Mouse (Mus musculus) hindbrain, embryonic 10.5 days (tissue): ENCODE data around the gene Hoxd9. TPM values are rescaled to one million over a fixed set of nuclear protein-coding genes. Genes with fewer than 3 reads are reported as not detected.

Experiments
- DNase-seq: peaks from one replicate; pipeline ENCODE4 v3.0.0-alpha.2; 2017; ENCODE audit warnings: low spot score
- H3K27ac ChIP-seq: fragments of 300-500 bp; sonication (generic); 2 replicates; pipeline ENCODE4 v1.5.1; 2016; ENCODE audit warnings: mild to moderate bottlenecking, moderate library complexity
- H3K27me3 ChIP-seq: fragments of 300-500 bp; sonication (generic); 2 replicates; pipeline ENCODE4 v1.6.1; 2016; ENCODE audit warnings: mild to moderate bottlenecking; ENCODE audit not compliant: poor library complexity, insufficient read depth, severe bottlenecking
- H3K36me3 ChIP-seq: fragments of 300-500 bp; sonication (generic); 2 replicates; pipeline ENCODE4 v1.6.1; 2016; ENCODE audit warnings: mild to moderate bottlenecking, moderate library complexity
- H3K4me1 ChIP-seq: fragments of 300-500 bp; sonication (generic); replicated peaks from 2 replicates; pipeline ENCODE4 v1.6.1; 2016; ENCODE audit warnings: mild to moderate bottlenecking
- H3K4me3 ChIP-seq: fragments of 300-500 bp; sonication (generic); 2 replicates; pipeline ENCODE4 v1.5.1; 2016; ENCODE audit warnings: mild to moderate bottlenecking, moderate library complexity
- H3K9me3 ChIP-seq: fragments of 300-500 bp; sonication (generic); 2 replicates; pipeline ENCODE4 v1.6.1; 2016; ENCODE audit warnings: mild to moderate bottlenecking, moderate library complexity
- WGBS: fragments of 180-500 bp; shearing (Covaris S2); methylation state at CpG from one replicate; pipeline ENCODE4 v1.1.7; 2016; 5-methylcytosine and 5-hydroxymethylcytosine counted together
- polyA plus RNA-seq: library from polyadenylated mRNA; unstranded; fragments of >200 nt; fragmentation: Nextera tagmentation; extraction: Ambion mirVana; gene quantifications from 2 replicates; pipeline ENCODE4 v1.2.1, GENCODE M21; 2016

Hoxd9 gene
- not detected in 2 replicates for polyA plus RNA-seq

- no peaks in the 10 kb centered on the region for H3K9me3 ChIP-seq
- peaks cover 100% of the 10 kb centered on the region for H3K27me3 ChIP-seq
- peak; percentile 76 for DNase-seq
- under 1% methylated on average over 43 of the region's 43 CpGs for WGBS
- H3K4me3 ChIP-seq, result peak within 1 kb of the TSS; percentile 39
- H3K27ac ChIP-seq, result no peak within 1 kb of the TSS
- no peaks in the 10 kb centered on the region for H3K36me3 ChIP-seq
- H3K4me1 ChIP-seq, result peaks cover 20% of the 10 kb centered on the region
Observed at GRCm38 (mm10) chr2:74697567-74698121, at the start of gene Hoxd9. Gene Hoxd9, plus strand, starts transcription at chr2:74697727.

- Histone ChIP-seq H3K4me3 (no peak overlapping the region), H3K36me3 (no peaks in the 10 kb centered on the region), H3K27ac (no peak overlapping the region), H3K4me1 (peaks cover 15% of the 10 kb centered on the region), H3K27me3 (peaks cover 100% of the 10 kb centered on the region), H3K9me3 (no peaks in the 10 kb centered on the region)
- no peak for DNase-seq
- 33% methylated on average over 2 of the region's 2 CpGs for WGBS
Observed at GRCm38 (mm10) chr2:74652996-74653340, 44.6 kb upstream of the Hoxd9 start.

- Histone ChIP-seq H3K4me1 (peaks cover 19% of the 10 kb centered on the region), H3K9me3 (no peaks in the 10 kb centered on the region), H3K4me3 (no peak overlapping the region), H3K36me3 (no peaks in the 10 kb centered on the region), H3K27me3 (peaks cover 100% of the 10 kb centered on the region), H3K27ac (no peak overlapping the region)
- WGBS, result 13% methylated on average over 17 of the region's 17 CpGs
- peak; percentile 29 for DNase-seq
Observed at GRCm38 (mm10) chr2:74653781-74654535, 43.6 kb upstream of the Hoxd9 start.

- H3K27ac ChIP-seq, result no peak overlapping the region
- H3K4me1 ChIP-seq, result peaks cover 19% of the 10 kb centered on the region
- H3K9me3 ChIP-seq, result no peaks in the 10 kb centered on the region
- no peaks in the 10 kb centered on the region for H3K36me3 ChIP-seq
- peaks cover 100% of the 10 kb centered on the region for H3K27me3 ChIP-seq
- peak overlapping the region; percentile 45; the same call in 1 of the 2 replicates for H3K4me3 ChIP-seq
- 6% methylated on average over 20 of the region's 20 CpGs for WGBS
- DNase-seq, result peak; percentile 32
Observed at GRCm38 (mm10) chr2:74654743-74655419, 42.6 kb upstream of the Hoxd9 start.

GRCm38 (mm10) chr2:74655420-74655781, 42.1 kb upstream of the Hoxd9 start:
- Histone ChIP-seq H3K27ac (0 out of 2 replicates have a peak overlapping the region, but pooled peaks have one; percentile 16), H3K4me1 (peaks cover 19% of the 10 kb centered on the region), H3K9me3 (no peaks in the 10 kb centered on the region), H3K4me3 (peak overlapping the region; percentile 45), H3K27me3 (peaks cover 100% of the 10 kb centered on the region), H3K36me3 (no peaks in the 10 kb centered on the region)
- WGBS, result under 1% methylated on average over 47 of the region's 47 CpGs
- DNase-seq, result no peak

- peak; percentile 66 for DNase-seq
- H3K27ac ChIP-seq, result 0 out of 2 replicates have a peak overlapping the region, but pooled peaks have one; percentile 16
- WGBS, result under 1% methylated on average over 68 of the region's 69 CpGs
- H3K27me3 ChIP-seq, result peaks cover 100% of the 10 kb centered on the region
- H3K4me3 ChIP-seq, result peak overlapping the region; percentile 45
- peaks cover 22% of the 10 kb centered on the region for H3K4me1 ChIP-seq
- H3K9me3 ChIP-seq, result no peaks in the 10 kb centered on the region
- no peaks in the 10 kb centered on the region for H3K36me3 ChIP-seq
Observed at GRCm38 (mm10) chr2:74655821-74656631, 41.5 kb upstream of the Hoxd9 start.

GRCm38 (mm10) chr2:74656632-74657021, 40.9 kb upstream of the Hoxd9 start:
- H3K36me3 ChIP-seq, result no peaks in the 10 kb centered on the region
- no peak overlapping the region for H3K4me3 ChIP-seq
- peaks cover 25% of the 10 kb centered on the region for H3K4me1 ChIP-seq
- H3K27me3 ChIP-seq, result peaks cover 100% of the 10 kb centered on the region
- DNase-seq, result peak; percentile 35
- no peaks in the 10 kb centered on the region for H3K9me3 ChIP-seq
- 4% methylated on average over 4 of the region's 4 CpGs for WGBS
- no peak overlapping the region for H3K27ac ChIP-seq

- peak; percentile 68 for DNase-seq
- no peaks in the 10 kb centered on the region for H3K36me3 ChIP-seq
- peak overlapping the region; percentile 38 for H3K4me3 ChIP-seq
- 4% methylated on average over 62 of the region's 62 CpGs for WGBS
- peaks cover 100% of the 10 kb centered on the region for H3K27me3 ChIP-seq
- peak overlapping the region; percentile 23; the same call in 1 of the 2 replicates for H3K27ac ChIP-seq
- peaks cover 26% of the 10 kb centered on the region for H3K4me1 ChIP-seq
- no peaks in the 10 kb centered on the region for H3K9me3 ChIP-seq
Observed at GRCm38 (mm10) chr2:74657251-74658023, 40.1 kb upstream of the Hoxd9 start.

GRCm38 (mm10) chr2:74658024-74658666, 39.4 kb upstream of the Hoxd9 start:
- no peak for DNase-seq
- H3K4me3 ChIP-seq, result peak overlapping the region; percentile 38
- H3K27me3 ChIP-seq, result peaks cover 100% of the 10 kb centered on the region
- peak overlapping the region; percentile 54; the same call in 1 of the 2 replicates for H3K27ac ChIP-seq
- WGBS, result 1% methylated on average over 15 of the region's 15 CpGs
- H3K9me3 ChIP-seq, result no peaks in the 10 kb centered on the region
- no peaks in the 10 kb centered on the region for H3K36me3 ChIP-seq
- peaks cover 26% of the 10 kb centered on the region for H3K4me1 ChIP-seq

GRCm38 (mm10) chr2:74658667-74659371, 38.7 kb upstream of the Hoxd9 start:
- H3K9me3 ChIP-seq, result no peaks in the 10 kb centered on the region
- peak overlapping the region; percentile 54; the same call in 1 of the 2 replicates for H3K27ac ChIP-seq
- H3K27me3 ChIP-seq, result peaks cover 100% of the 10 kb centered on the region
- no peaks in the 10 kb centered on the region for H3K36me3 ChIP-seq
- WGBS, result under 1% methylated on average over 47 of the region's 47 CpGs
- H3K4me3 ChIP-seq, result peak overlapping the region; percentile 30; the same call in 1 of the 2 replicates
- H3K4me1 ChIP-seq, result peaks cover 26% of the 10 kb centered on the region
- peak; percentile 68 for DNase-seq

- Histone ChIP-seq H3K9me3 (no peaks in the 10 kb centered on the region), H3K27me3 (peaks cover 100% of the 10 kb centered on the region), H3K27ac (peak within 1 kb of the TSS; percentile 54; the same call in 1 of the 2 replicates), H3K36me3 (no peaks in the 10 kb centered on the region), H3K4me1 (peaks cover 26% of the 10 kb centered on the region), H3K4me3 (peak within 1 kb of the TSS; percentile 30; the same call in 1 of the 2 replicates)
- DNase-seq, result peak; percentile 56
- 1% methylated on average over 28 of the region's 28 CpGs for WGBS
Observed at GRCm38 (mm10) chr2:74659507-74660005, 38.0 kb upstream of the Hoxd9 start, which contains the start of gene Evx2. Gene Evx2, minus strand, starts transcription at chr2:74659557.
